Mouse (Mus musculus) urinary bladder, postnatal 36 days (tissue): ENCODE measurements around the gene Eif2ak3.
A peak's percentile ranks its signal among the peaks of the same experiment; 100 is the strongest.
"Not testable (repeated sequence)": the region's sequence is repeated elsewhere in the genome, so short reads cannot be mapped to it uniquely, and the experiment has no call there.

Experiments used
- DNase-seq, 2 experiments: peaks; one replicate each; pipeline ENCODE4 v3.0.0; 2022; ENCODE audit warnings: low spot score in 2 of 2, mixed read lengths in 1 of 2

The Eif2ak3 gene

DNA sequence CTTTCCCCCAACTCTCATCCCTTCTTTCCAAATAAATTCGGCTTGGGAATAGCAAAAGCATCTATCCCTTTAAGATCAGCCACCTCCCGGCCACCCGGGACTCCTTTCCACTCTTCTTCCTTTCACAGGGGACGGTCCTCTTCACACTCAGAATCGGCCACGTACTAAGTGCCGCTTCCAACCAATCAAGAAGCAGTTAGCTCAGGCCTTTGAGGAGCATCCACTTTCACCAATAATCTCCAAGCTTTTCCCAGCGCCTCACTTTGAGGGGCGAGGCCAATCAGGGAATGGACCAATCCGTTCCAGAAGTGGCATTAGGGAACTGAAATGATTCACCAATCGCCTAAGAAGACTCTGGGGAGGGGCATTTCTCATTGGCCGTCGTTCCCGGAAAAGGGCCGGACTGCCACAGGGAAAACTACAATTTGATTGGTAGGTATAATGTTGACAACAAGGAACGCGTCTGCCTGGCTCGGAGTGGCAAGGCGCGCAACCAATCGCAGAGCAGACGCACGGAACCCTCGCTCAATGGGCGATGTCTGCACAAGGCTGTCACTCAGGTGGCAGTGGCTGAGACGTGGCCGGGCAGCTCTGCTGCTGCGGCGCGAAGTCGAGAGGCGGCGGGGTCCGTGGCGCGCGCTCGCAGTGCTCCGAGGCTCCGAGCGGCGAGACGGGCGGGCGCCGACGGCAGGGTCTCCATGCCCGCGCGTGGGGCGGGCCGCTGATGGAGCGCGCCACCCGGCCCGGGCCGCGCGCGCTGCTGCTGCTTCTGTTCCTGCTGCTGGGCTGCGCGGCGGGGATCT lies at the start of gene Eif2ak3:
Gene Eif2ak3, plus strand, starts transcription at position 514 of the 803 bp plus-strand sequence.
- DNase-seq, result peak; percentile 97 to 98

DNA sequence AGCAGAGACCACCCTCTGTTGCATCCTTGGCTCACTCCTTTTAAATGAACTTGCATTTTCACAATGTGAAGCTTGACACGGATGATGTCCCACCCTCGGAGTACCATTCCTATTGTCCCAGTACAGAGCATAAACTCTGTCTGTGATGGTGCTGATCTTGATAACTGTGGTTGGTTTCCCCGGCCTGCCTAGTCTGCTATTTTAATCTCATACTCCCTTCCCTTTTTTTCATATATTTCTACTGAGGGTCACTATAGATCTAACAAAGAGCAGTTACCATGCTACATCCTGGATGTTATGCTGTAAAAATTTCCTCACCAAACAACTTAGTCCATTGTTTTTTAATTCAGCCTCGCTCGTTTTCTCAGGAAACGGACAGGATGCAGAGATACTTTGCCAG lies 47.4 kb upstream of the Eif2ak3 start:
- no peak for DNase-seq

DNA sequence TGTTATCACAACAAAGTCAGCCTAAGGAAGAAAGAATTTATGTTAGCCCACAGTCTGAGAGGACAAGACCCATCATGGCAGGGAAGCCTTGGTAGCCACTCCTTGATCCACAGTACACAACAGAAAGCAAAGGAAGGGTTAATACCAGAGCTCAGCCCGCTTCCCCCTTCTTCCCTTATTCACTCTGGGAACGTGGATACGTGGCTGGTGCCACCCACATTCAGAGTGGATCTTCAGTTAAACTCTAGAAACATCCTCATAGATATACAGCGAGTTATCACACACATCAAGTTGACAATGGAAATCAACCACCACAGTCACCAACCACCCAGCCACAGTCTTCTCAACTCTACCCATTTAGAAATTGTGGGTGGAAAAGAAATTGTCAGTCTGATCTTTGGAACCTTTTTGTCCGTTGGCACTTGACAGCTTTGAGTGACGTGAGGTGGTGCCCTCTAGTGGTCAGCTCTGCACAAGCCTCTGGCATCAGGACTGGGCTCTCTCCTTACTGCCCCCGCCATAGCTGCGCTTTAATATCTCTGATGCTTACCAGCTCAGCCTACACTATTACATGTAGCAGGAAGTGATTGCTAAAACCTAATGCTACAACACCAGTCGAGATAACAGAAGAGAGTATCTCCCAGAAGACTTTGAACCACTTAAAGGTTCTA lies 46.6 kb upstream of the Eif2ak3 start:
- DNase-seq, result peak in 1 of 2 experiments; percentile 59

DNA sequence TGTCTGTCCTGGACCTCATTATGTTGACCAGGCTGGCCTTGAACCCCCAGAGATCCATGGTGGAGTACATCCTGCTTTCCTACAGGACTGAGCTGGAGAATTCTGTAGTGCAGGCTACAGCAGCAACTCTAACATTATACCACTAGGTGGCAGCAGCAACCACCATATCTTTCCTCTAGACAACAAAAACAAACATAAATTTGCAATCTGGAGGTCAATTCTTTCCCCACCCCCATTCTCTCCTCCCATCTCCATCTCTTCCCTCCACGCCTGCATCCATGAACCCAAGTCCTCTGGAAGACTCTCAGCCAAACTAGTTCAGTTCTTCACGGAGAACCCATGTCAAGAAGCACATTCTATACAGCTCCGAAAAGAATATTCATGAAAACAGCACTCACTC lies 39.7 kb upstream of the Eif2ak3 start:
- DNase-seq, result no peak

DNA sequence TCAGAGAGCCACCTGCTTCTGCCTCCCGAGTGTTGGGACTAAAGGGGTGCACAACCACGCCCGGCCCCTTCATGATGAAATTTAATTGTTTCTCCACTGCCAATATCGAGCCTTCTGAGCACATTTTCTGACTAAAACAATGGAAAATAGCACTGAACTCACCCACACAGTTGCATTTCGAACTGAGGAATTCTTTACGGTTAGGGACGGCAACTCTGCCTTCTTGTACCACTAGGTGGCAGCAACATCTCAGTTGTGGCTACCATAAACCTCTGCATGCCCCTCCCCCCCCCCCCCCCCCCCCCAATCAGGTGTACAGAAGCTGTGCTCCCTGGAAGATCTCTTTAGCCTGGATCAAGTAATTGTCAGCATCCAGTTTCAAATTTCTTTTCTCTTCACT lies 39.0 kb upstream of the Eif2ak3 start:
- peak in 1 of 2 experiments; percentile 51 for DNase-seq

DNA sequence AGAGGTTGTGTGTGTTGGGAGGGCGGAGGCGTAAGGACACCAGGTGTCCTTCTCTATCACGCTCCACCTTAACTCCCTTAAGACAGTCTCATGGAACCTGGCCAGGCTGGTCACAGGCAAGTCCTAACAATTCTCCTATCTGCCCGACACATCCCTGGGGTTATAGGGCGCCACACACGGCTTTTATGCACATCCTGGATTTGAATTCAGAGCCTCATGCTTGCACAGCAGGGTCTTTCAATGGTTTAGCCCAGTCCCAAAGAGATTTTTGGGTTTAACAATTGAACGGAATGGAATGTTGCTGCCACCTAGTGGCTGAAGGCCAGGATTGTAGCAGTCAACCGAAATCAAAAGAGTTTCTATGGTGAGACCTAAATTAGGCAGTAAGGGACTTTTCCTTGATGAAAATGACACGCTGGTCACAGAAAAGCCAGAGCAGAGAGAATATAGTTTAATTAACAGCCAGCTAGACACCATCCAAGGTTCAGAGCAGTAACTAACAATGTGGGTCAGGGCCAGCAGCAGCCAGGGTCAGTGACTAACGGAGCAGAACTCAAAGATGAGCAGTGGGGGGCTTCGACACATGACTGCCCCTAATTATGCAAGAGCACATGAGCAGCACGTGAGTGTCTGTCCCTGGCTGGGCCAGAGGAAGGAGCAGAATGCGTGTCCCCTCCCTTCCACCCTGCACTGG lies 38.3 kb upstream of the Eif2ak3 start:
- DNase-seq, result peak in 1 of 2 experiments; percentile 44

DNA sequence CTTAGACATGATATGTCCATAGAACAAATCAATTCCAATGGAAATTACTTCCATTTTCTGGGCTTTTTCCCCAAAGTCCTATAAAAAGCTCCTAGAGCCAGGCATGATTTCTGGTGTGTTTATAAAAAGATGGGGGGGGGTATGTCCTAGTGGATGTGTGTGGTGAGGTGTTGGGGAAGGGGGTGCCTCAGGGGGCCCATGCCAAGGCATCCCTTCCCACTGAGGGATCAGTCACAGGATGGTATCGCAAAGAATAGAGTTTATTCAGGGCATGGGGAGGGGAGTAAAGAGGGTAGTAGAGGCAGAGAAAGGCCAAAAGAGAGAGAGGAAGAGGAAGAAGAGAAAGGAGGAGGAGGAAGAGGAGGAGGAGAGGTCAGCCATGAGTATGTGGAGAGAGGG lies 37.8 kb upstream of the Eif2ak3 start:
- no peak for DNase-seq

DNA sequence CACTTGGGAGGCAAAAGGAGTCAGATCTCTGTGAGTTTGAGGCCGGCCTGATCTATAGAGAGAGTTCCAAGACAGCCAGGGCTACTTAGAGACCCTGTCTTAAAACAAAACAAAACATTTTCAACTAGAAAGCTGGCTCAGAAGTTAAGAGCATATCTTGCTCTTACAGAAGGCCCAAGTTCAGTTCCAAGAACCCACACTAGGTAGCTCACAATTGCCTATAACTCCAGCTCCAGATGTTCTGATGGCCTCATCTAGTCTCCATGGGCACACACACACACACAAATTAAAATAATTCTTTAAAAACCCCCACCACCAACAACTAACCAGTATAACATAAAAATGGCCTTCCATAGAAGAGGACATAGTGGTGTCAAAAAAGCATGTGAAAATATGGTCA lies 33.8 kb upstream of the Eif2ak3 start:
- DNase-seq, result no peak

DNA sequence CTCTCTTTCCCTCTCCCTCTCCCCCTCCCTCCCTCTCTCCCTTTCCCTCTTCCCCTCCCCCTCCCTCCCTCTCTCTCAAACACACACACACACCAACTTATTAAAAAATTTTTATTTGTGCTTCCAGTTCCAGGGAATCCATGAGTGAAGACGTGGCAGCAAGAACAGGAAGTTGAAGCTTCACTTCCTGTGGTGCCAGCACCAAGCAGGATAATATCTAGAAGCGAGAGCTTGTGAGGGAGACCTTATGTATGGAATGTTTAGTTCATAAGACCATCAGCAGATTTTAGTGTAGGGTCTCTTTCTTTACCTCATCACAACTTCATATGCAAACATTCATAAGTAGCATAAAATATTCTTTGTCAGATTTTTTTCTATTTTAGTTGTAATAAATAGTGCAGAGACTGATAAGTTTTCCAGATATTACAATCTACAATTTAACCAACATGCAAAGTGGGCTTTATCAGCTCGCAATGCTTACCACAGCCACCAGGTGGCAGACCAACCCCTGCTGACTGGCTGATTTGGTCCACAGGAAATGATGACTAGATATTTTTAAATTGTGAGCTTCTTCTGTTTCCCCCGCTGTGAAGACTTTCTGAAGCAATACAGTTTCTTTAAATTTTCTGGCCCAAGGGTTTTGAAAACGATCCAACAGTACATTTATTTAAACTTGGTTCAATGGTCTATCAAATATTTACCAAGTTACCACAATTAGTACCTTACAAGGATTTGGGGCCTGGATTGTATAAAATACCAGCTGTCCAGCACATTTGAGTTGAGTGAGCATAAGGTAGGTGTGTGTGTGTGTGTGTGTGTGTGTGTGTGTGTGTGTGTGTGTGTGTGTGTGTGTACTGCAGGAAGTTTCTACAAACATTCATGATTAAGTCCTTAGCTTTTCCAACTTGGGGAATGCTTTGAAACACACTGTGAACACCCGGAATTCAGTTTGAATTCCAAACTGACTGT lies 32.5 kb upstream of the Eif2ak3 start:
- DNase-seq, result peak; percentile 64 to 77

DNA sequence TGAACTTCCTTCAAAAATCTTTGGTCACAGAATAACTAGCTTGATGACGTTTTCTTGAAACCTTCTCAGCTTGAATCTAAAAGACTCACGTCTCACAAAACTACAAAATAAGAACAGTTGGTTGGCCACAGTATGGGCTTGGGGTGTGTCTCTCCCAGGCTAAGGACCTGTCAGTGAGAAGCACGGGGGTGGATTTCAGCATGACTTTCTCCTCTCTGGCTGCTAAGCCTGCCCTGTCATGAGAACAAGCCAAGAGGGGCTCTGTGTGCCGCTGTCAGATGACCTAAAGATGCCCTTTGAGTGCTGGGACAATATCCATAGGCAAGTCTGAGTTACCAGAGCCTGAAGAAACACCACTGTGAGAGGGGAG lies 31.8 kb upstream of the Eif2ak3 start:
- DNase-seq, result no peak

DNA sequence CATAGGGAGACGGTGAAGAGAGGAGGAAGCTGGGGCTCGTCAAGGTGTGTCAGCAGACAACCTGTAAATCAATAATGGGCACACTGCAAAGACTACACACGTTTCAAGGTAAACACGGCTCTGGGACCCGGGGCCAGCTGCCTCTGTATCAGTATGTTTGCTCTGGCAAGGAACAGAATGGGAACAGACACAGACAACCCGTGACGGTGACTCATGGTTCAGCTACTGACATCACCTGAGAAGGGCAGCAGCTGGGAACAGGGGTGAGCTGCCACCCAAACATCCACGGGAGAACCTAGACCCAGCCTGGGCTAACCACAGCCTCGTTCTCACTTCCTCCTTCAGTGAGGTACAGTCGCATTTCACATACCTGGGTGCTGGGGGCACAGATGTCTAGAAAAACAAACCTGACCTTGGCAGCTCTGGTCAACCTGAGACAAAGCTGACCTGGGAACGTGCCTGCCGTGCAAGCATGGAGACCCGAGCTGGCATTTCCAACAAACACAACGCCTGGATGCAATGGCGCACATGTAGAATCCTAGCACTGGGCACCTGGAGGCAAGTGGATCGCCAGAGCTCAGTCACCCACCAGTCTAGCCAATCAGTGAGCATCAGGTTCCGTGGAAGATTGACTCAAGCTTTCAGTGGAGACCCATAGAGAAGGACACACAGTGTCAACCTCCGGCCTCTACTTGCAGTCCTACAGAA lies 30.2 kb upstream of the Eif2ak3 start:
- peak in 1 of 2 experiments; percentile 38 for DNase-seq

DNA sequence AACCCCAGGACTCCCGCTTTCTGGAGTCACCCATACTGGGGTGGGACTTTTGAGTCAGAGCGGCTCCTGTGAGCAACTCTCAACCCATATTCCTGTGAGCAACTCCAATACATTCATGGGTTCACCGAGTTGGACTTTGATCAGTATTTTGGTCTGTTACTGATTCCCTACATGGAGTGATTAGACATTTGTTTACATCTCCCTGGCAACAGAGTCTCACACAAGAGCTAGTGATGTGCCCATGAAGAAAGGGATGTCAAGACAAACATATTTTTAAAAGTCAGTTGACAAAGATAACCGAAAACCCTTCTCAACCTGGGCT lies 29.7 kb upstream of the Eif2ak3 start:
- DNase-seq, result no peak

DNA sequence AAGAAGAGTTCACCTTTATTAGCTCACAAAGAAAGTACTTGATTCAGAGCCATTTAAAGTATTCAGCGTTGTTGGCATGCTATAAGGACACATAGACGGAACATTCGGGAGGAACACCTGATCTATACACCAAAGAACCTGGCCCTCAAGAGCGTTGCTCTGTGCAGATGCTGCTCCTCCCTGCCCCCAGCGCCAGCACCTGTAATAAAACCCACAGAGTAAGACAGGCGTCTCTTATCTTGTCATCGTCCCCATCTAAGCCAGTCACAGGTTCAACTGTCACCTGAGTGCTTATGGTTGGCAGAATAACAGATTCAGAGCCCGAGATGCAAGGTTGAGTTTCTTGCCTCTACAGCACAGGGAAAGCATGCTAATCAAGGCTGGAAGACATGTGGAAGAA lies 28.8 kb upstream of the Eif2ak3 start:
- no peak for DNase-seq

DNA sequence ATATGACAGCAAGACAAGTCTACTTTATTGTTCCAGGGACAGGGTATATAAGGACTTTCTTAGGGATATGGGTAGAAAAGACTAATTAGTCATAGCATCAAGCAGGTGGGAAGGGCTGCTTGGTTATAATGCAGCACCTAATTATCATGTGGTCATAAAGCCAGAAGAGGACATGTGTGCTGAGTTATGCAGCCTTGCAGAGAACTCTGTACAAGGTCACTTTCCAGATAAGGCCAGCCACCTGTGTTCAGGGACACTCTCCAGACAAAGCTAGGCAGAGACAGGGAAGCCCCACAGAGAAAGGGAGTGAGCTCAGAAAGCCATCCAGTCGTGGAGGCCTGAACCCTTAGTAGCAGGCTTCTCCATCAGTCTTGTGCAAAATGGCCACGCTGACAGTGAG lies 22.7 kb upstream of the Eif2ak3 start:
- DNase-seq, result no peak

DNA sequence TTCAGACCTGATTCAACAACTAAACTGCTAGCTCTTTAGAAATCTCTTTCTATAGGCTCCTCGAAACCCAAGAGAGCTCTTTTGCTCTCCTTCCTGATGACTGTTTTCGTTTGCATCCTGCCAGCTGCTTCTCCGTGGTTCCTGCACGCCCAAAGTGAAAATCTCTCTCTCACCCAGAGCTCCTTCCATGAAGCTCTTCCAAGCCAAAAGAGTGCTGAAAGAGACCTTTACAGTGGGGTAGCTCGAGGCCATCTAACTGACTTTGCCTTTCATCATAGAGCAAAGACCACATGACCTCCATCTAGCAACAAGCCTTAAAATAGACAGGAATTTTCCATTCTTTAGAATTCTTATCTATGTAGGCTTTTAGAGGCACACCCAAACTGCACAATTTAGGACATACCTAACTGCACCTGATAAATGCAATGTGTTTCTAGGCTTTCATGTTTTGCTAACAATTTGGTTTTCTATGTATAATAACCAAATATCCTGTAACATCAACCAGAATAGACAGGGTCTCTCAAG lies 21.9 kb upstream of the Eif2ak3 start:
- DNase-seq, result no peak

DNA sequence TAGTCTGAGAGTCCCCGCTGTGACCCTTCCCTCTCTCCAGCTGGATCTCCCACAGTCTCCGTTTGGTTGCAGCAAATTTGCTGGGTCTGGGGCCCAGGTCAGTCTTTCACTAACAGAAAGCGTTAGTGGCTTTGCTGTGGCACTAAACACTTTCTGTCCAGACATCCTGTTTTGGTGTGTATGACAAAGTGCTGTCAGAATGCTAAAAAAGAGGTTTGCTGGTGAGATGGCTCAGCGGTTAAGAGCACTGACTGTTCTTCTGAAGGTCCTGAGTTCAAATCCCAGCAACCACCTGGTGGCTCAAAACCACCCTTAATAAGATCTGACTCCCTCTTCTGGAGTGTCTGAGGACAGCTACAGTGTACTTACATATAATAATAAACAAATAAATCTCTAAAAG lies 21.0 kb upstream of the Eif2ak3 start:
- DNase-seq, result not testable (repeated sequence)

DNA sequence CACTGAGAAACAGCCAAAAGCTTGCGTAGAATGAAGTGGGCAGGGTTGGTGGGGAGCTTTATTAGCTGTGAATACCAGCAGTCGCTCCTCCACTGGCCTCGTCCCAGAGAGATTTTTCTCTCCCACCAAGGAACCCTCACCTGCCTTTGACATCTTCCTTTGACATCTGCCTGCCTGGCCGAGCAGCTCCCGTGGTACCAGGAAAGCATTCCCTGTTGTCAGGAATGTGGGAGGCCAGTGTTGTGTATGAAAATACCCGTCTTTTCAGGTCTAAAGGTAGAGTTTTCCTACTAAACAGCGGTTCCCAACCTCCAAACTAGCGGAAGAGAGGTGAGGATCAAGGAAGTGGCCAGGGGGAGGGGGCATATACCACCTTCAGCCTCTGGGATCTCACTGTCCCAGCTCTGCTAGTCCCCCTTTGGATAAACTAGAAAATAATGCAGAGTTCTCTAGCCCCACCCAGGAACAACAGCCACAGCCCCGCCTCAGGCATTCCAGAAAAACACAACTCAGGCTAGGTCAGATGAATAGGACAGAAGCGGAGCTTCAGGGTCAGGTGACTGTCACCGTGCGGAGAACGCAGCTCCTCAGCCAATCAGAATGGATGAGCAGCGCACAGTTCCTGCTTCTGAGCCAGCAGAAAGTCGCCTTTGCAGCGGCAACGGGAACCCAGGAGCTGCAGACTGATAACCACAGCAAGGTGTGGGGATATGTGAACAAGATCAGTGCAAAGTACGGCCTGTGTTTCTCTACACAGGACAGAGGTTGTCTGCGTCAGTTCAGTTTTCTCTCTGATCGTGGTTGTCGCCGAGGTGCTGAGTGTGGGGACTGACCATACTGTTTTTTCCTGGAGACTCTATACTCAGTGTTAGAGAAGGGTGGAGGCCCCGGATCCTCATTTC lies 20.0 kb upstream of the Eif2ak3 start:
- peak; percentile 50 to 74 for DNase-seq

DNA sequence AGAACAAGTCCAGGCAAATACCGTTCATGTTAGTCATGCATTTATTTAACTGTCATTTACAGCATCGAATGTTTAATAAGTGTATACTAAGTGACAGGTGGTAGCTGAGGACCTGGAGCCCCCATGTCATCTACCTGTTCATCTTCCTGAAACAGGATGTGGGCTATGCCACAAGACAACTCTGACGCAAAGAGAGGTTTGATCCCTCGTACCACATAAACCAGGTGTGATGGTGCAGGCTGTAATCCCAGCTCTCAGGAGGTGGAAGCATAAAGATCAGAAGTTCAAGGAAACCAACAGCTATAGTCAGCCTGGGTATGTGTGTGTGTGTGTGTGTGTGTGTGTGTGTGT lies 19.4 kb upstream of the Eif2ak3 start:
- no peak for DNase-seq

DNA sequence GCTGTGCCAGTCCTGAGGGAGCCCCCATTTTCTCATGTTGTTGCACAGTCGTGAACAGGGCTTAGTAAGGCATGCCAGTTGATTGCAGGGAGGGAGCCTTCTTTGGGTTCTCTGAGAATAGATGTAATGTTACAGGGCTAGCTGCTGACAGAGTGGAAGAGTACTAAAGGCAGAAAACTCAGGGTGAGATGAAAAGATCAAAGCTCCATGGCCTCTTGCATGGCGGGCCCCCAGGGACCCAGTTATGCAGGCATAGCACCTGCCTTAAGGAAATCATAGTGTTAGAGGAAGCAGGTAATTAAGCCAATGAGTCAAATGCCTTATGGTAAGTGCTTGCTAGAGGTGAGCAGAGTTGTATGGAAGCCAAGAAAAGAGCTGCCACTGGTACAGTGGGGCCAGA lies 14.9 kb upstream of the Eif2ak3 start:
- DNase-seq, result no peak

DNA sequence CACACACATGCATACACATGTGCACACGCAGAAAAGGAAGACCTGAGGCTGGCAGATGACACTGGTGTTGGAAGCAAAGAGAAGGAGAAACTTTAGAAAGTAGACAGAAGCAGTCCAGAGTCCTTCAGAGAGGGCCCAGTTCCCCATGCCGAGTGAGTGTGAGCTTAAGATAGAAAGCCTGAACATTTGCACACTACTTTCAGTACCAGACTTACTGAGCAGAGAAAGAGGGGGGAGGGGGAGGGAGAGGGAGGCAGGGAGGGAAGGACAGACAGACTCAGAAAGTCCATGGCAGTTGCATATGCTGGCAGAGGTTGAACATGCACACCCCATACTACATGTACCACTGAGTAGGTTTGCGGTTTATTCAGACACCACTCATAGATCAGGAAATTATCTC lies 13.8 kb upstream of the Eif2ak3 start:
- no peak for DNase-seq
